Mouse (Mus musculus): ENCODE measurements at regions not wholly inside any gene's neighbourhood (a gene's known extent, or its start where the extent isn't known, plus 50 kb on each side); places are given as distances from the start of the nearest gene placed in this dataset.

GRCm38 (mm10) chr2:128296897-128297296 lies 171.1 kb downstream of the Bcl2l11 start:
- WGBS = 68% methylated on average over 5 of the region's 5 CpGs
- Histone ChIP-seq H3K36me3 (ENCODE audit: insufficient read depth, low read length) (no peaks in the 10 kb centered on the region), H3K27me3 (ENCODE audit: insufficient read depth, low read length) (no peaks in the 10 kb centered on the region), H3K9ac (replicated peaks; ENCODE audit: low read length) (no peak overlapping the region), H3K4me3 (ENCODE audit: low read length) (no peak overlapping the region), H3K4me2 (ENCODE audit: low read depth, low read length) (no peak overlapping the region), H3K9me3 (ENCODE audit: low read length) (no peaks in the 10 kb centered on the region; the same call in 1 of the 2 replicates), H3K27ac (no peak overlapping the region), H3K4me1 (ENCODE audit: insufficient read depth, low read length) (no peaks in the 10 kb centered on the region)
- no peak for DNase-seq (ENCODE audit: low spot score)
- no peak for ATAC-seq
- no peak for TF ChIP-seq CTCF (IDR thresholded peaks at IDR 0.05; ENCODE audit: low read depth)

GRCm38 (mm10) chr2:128297821-128298220 lies 172.0 kb downstream of the Bcl2l11 start:
- no peak overlapping the region for H3K27ac ChIP-seq
- ATAC-seq = no peak
- no peak for TF ChIP-seq CTCF (IDR thresholded peaks at IDR 0.05; ENCODE audit: low read depth)
- DNase-seq (ENCODE audit: low spot score) = no peak
- no peak overlapping the region for H3K4me3 ChIP-seq (ENCODE audit: low read length)
- no peak overlapping the region for H3K4me2 ChIP-seq (ENCODE audit: low read depth, low read length)
- H3K27me3 ChIP-seq (ENCODE audit: insufficient read depth, low read length) = no peaks in the 10 kb centered on the region
- no peaks in the 10 kb centered on the region for H3K36me3 ChIP-seq (ENCODE audit: insufficient read depth, low read length)
- 74% methylated on average over 5 of the region's 5 CpGs for WGBS
- H3K4me1 ChIP-seq (ENCODE audit: insufficient read depth, low read length) = no peaks in the 10 kb centered on the region
- H3K9ac ChIP-seq (replicated peaks; ENCODE audit: low read length) = no peak overlapping the region
- H3K9me3 ChIP-seq (ENCODE audit: low read length) = no peaks in the 10 kb centered on the region

- no peak overlapping the region for H3K4me2 ChIP-seq (ENCODE audit: low read depth, low read length)
- H3K4me3 ChIP-seq (ENCODE audit: low read length) = no peak overlapping the region
- WGBS = 78% methylated on average over 8 of the region's 8 CpGs
- no peaks in the 10 kb centered on the region for H3K4me1 ChIP-seq (ENCODE audit: insufficient read depth, low read length)
- no peak overlapping the region for H3K27ac ChIP-seq
- ATAC-seq (no peak), DNase-seq (ENCODE audit: low spot score) (no peak)
- H3K27me3 ChIP-seq (ENCODE audit: insufficient read depth, low read length) = no peaks in the 10 kb centered on the region
- no peak for TF ChIP-seq CTCF (IDR thresholded peaks at IDR 0.05; ENCODE audit: low read depth)
- no peaks in the 10 kb centered on the region for H3K36me3 ChIP-seq (ENCODE audit: insufficient read depth, low read length)
- no peak overlapping the region for H3K9ac ChIP-seq (replicated peaks; ENCODE audit: low read length)
- H3K9me3 ChIP-seq (ENCODE audit: low read length) = no peaks in the 10 kb centered on the region
Measured at GRCm38 (mm10) chr2:128298996-128299395, 173.2 kb downstream of the Bcl2l11 start.

GRCm38 (mm10) chr2:128301709-128302108 lies 175.9 kb downstream of the Bcl2l11 start:
- ATAC-seq (no peak), DNase-seq (ENCODE audit: low spot score) (no peak)
- Histone ChIP-seq H3K4me3 (ENCODE audit: low read length) (no peak overlapping the region), H3K9ac (replicated peaks; ENCODE audit: low read length) (no peak overlapping the region), H3K9me3 (ENCODE audit: low read length) (no peaks in the 10 kb centered on the region), H3K4me1 (ENCODE audit: insufficient read depth, low read length) (no peaks in the 10 kb centered on the region), H3K27ac (no peak overlapping the region), H3K36me3 (ENCODE audit: insufficient read depth, low read length) (no peaks in the 10 kb centered on the region), H3K27me3 (ENCODE audit: insufficient read depth, low read length) (no peaks in the 10 kb centered on the region), H3K4me2 (ENCODE audit: low read depth, low read length) (no peak overlapping the region)
- WGBS = 64% methylated on average over 8 of the region's 8 CpGs
- no peak for TF ChIP-seq CTCF (IDR thresholded peaks at IDR 0.05; ENCODE audit: low read depth)

- no peak overlapping the region for H3K4me2 ChIP-seq (ENCODE audit: low read depth, low read length)
- ATAC-seq (peak; percentile 40; the same call in 1 of the 2 replicates), DNase-seq (ENCODE audit: low spot score) (peak; percentile 50)
- 15% methylated on average over 12 of the region's 12 CpGs for WGBS
- no peaks in the 10 kb centered on the region for H3K36me3 ChIP-seq (ENCODE audit: insufficient read depth, low read length)
- no peaks in the 10 kb centered on the region for H3K9me3 ChIP-seq (ENCODE audit: low read length)
- H3K27ac ChIP-seq = no peak overlapping the region
- TF ChIP-seq CTCF (IDR thresholded peaks at IDR 0.05; ENCODE audit: low read depth) = no peak
- no peaks in the 10 kb centered on the region for H3K27me3 ChIP-seq (ENCODE audit: insufficient read depth, low read length)
- H3K4me1 ChIP-seq (ENCODE audit: insufficient read depth, low read length) = no peaks in the 10 kb centered on the region
- no peak overlapping the region for H3K9ac ChIP-seq (replicated peaks; ENCODE audit: low read length)
- no peak overlapping the region for H3K4me3 ChIP-seq (ENCODE audit: low read length)
Measured at GRCm38 (mm10) chr2:128304063-128304712, 178.3 kb downstream of the Bcl2l11 start.

GRCm38 (mm10) chr2:128306693-128307092 lies 180.9 kb downstream of the Bcl2l11 start:
- H3K4me2 ChIP-seq (ENCODE audit: low read depth, low read length) = no peak overlapping the region
- DNase-seq (ENCODE audit: low spot score) (no peak), ATAC-seq (no peak; the same call in 1 of the 2 replicates)
- 76% methylated on average over 6 of the region's 6 CpGs for WGBS
- H3K4me1 ChIP-seq (ENCODE audit: insufficient read depth, low read length) = peaks cover 12% of the 10 kb centered on the region; the same call in 1 of the 2 replicates
- no peaks in the 10 kb centered on the region for H3K27me3 ChIP-seq (ENCODE audit: insufficient read depth, low read length)
- no peaks in the 10 kb centered on the region for H3K36me3 ChIP-seq (ENCODE audit: insufficient read depth, low read length)
- no peak overlapping the region for H3K9ac ChIP-seq (replicated peaks; ENCODE audit: low read length)
- TF ChIP-seq CTCF (IDR thresholded peaks at IDR 0.05; ENCODE audit: low read depth) = no peak
- H3K27ac ChIP-seq = no peak overlapping the region
- H3K9me3 ChIP-seq (ENCODE audit: low read length) = no peaks in the 10 kb centered on the region
- H3K4me3 ChIP-seq (ENCODE audit: low read length) = no peak overlapping the region

GRCm38 (mm10) chr2:128309541-128310030 lies 183.7 kb downstream of the Bcl2l11 start:
- H3K27me3 ChIP-seq (ENCODE audit: insufficient read depth, low read length) = no peaks in the 10 kb centered on the region
- no peak overlapping the region for H3K9ac ChIP-seq (replicated peaks; ENCODE audit: low read length)
- 0 out of 2 replicates have a peak overlapping the region, but pooled peaks have one; percentile 7 for H3K4me2 ChIP-seq (ENCODE audit: low read depth, low read length)
- H3K9me3 ChIP-seq (ENCODE audit: low read length) = no peaks in the 10 kb centered on the region
- peaks cover 23% of the 10 kb centered on the region for H3K4me1 ChIP-seq (ENCODE audit: insufficient read depth, low read length)
- DNase-seq (ENCODE audit: low spot score) = no peak
- no peak overlapping the region for H3K27ac ChIP-seq
- no peak for TF ChIP-seq CTCF (IDR thresholded peaks at IDR 0.05; ENCODE audit: low read depth)
- no peak overlapping the region for H3K4me3 ChIP-seq (ENCODE audit: low read length)
- no peak for ATAC-seq
- WGBS = 29% methylated on average over 10 of the region's 10 CpGs
- no peaks in the 10 kb centered on the region for H3K36me3 ChIP-seq (ENCODE audit: insufficient read depth, low read length)
